Mouse (Mus musculus) layer of hippocampus, adult 8-10 months (tissue): Measurements from ENCODE around the gene Calml3. TPM values are rescaled to one million over a fixed set of nuclear protein-coding genes. Genes with fewer than 3 reads are reported as not detected.
"Not testable (repeated sequence)": the region's sequence is repeated elsewhere in the genome, so short reads cannot be mapped to it uniquely, and the experiment has no call there.

Experiments used
- DNase-seq, 2 experiments: peaks; one replicate each; pipeline ENCODE4 v3.0.0; 2022; ENCODE audit warnings: low spot score in 2 of 2
- total RNA-seq, 4 experiments: library from RNA; stranded (reverse); gene quantifications; 2 replicates each; pipeline ENCODE4 v1.2.4; 2022

The Calml3 gene
- not detected for total RNA-seq

DNA sequence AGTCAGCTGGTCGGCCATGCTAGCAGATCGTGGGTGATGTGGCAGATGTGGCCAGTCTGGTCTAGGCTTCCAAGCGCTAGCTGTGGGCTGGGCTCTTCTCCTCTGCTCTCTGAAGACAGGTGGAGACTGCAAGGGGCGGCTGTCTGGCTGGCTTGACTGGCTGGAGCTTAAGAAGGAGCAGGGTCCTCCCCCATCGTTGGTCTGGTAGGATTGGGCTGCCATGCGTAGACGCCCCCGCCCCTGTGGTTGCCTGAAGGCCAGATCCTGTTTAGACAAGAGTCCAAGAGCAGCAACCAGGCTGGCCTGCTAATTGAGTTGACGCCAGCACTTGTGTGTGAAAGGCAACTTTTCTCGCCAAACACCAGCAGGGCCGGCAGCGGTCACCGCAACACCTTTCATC is at the start of gene Calml3:
TSS of gene Calml3 (minus strand) at position 131 of the 400 bp plus-strand sequence.
- DNase-seq = no peak

DNA sequence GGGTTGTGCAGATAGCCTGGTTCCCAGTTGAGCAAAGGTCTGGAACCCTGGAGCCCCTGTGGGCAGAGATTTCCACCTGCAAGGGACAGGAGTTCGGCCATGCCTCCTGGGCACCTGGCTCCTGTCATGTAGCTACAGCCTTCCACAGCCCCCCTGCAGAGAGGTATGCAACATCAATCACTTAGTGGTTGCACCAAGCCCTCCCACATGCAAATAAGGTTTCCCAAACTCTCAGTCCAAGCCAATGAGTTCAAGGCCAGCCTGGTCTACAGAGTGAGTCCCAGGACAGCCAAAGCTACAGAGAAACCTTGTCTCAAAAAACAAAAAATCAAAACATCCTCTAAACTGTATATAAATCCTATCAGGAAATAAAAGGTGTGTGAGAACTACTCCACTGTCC is 46.2 kb upstream of the Calml3 start:
- DNase-seq = no peak

DNA sequence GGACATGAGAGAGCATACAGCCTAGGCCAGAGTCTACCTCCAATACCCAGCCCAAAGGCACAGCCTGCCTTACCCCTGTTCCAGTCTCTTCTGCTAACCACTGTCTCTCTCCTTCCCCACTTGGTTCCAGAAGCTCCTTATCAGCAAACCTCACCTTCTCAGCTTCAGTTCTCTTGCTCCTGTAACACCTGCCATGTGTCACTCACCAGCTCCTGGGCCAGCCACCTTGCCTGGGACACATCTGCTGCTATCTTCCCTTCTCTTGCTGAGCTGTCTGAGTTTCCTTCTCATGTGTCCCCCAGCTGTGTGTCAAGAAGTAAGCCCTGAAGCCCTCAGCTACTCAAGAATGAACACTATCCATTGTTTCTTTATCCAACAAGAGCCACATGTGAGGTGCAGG is 36.5 kb upstream of the Calml3 start:
- DNase-seq = not testable (repeated sequence)

DNA sequence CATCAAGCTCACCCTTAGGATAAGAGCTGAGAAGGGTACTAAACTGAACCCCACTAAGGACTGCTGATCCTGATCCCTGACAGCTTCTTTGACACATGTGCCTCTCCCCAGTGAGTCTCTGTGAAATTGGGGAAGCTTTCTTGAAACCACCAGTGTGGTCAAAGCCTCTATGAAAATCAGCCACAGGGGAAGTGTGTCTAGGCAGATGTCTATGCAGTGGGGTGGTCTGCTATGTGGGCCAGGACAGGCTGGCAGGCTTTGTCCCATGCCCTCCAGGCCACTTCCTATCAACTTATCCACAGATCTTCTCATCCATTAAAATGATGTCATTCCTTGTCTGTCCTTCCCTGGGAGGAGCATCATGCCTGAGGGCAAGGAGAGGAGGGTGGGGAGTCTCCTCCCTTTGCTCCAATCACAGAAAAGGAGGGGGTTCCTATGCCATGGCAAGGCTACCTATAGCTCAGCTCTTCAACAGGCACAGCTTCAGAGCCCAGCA is 33.2 kb upstream of the Calml3 start, which contains the start of gene Calm4:
TSS of gene Calm4 (plus strand) at position 446 of the 496 bp plus-strand sequence.
- not testable (repeated sequence) for DNase-seq

DNA sequence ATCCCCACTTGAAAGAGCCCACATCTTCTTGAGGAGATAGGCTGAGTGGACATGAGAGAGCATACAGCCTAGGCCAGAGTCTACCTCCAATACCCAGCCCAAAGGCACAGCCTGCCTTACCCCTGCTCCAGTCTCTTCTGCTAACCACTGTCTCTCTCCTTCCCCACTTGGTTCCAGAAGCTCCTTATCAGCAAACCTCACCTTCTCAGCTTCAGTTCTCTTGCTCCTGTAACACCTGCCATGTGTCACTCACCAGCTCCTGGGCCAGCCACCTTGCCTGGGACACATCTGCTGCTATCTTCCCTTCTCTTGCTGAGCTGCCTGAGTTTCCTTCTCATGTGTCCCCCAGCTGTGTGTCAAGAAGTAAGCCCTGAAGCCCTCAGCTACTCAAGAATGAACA is 29.5 kb upstream of the Calml3 start:
- DNase-seq = not testable (repeated sequence)

DNA sequence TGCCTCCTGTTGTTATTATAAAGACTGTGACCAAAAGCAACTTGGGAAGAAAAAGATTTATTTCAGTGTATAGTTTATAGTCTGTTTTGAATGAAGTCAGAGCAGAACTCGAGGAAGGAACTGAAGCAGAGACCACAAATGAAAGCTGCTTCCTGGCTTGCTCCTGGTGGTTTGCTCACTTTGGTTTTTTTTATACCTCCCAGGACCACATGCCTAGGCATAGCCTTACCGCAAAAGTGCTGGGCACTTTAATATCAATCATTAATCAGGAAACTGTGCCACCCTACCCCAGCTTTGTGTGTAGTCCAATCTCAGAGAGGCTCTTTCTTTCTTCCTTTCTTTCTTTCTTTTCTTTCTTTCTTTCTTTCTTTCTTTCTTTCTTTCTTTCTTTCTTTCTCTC is 28.3 kb upstream of the Calml3 start:
- no peak for DNase-seq

DNA sequence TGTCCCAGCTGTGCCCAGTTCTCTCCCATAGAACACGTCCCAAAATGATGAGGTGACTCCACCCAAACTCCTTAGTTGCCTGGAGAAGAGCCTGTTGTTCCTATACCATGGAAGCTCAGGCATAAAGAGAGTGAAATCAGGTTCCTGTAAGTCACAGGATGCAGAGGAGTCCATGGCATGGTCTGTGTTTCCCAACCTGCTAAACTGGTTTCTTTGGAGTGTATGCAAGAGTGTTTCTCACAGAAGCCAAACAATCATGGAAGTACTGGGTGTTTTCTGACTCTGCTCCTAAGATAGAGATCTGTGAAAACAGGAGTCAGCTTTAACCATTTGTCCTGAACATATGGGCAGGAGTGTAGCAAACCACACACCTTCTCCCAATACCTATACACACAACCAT is 27.9 kb upstream of the Calml3 start:
- DNase-seq = no peak

DNA sequence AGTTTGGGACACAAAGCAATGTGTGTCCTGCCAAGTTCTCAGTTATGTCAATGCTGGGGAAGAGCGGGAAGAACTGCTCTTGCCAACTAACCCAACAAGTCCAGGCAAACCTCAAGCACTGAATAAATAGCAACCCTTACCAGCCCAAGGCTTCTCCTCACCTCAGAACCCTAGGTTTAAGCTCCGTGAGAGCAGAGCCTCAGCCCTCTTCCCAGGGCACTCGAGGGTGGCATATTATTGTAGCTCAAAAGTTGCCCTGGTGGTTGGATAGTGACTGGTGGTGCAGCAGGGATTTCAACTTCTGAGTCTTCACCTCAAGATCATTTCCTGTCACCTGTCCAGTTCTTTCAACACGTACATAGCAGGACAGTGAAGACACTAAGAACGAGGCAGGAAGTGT is 27.4 kb upstream of the Calml3 start:
- DNase-seq = no peak

DNA sequence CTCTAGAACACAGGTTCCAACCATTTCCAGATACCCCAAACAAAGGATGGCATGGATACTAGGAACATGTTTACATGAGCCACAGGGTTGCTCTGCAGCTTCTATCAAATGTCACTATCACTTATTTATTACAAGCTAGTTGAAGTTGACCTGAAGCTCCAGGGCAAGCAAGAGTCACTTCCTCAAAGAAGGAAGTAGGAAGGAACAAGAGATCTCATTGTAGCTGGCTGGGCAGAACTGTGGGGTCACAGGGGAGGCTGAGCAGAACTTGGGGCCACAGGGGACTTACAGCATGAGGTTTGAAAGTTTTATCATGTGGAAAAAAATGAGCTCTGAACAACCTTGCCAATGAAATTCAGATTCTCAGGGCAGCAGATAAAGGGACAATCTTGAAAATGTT is 21.6 kb upstream of the Calml3 start:
- no peak for DNase-seq

DNA sequence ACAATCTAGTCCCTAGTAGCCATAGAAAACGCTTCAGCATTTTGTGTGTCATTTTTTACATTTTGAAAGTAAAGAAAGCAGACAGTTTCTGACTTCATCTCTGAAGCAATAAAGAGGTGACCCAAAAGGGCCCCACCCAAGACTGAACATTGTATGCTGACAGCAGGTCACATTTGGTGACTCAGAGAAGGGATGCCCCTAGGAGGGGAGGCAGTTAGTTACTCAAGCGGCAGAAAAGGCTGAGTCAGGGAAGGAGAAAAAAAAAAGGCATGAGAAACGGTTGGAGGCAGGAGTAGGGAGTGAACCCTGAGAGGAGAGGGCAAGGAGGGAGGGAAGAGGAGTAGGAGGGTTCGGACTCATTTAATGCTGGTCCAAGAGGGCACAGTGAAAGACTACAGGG is 18.0 kb upstream of the Calml3 start:
- no peak for DNase-seq

DNA sequence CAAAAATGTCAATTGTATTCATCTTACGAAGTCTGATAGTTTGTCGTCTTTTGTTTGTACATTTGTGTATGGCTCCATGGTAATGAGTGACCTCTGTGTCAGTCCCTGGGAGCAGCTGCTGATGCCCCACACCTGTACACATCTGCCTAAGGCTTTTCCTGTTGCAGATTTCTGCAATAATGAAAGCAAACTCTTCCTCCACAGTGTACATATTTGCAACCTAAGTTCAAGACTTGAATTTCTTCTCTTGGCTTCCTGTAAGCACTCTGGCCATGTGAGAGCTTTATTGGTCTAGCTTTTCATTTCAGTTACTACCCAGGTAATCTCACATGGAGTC is 14.6 kb upstream of the Calml3 start:
- no peak for DNase-seq

DNA sequence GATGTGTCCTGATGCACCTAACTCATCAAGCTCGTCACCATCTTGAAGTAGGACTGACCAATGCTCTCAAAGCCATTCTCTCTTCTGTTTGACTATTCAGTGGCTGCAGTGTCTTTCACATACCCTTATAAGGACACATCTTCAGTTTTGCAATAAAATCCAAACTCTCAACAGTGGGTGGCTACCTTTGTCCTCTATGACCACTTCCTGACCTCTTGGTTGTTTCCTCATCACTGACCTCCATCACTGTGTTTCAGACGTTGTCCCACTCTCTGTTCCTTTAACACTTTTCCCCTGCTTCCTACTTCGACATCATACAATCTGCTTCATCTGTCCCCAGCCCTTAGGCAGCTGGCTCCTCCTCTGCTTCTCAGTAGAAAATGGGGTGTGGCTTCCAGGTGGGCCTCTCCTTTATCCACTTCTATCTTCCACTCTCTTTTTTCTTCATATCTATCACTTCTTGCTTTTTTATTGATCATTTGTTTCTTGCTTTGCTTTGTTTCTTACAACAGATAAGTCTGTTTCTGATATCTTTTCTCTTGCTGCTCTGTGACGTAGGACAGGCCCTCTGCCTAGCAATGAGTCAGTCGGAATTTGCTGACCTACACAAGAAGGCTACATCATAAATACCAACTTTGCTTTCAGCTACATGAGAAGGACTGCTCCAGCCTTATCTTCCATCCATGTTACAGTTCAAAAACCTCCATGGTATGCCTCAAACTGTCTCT is 14.1 kb upstream of the Calml3 start:
- DNase-seq = no peak

DNA sequence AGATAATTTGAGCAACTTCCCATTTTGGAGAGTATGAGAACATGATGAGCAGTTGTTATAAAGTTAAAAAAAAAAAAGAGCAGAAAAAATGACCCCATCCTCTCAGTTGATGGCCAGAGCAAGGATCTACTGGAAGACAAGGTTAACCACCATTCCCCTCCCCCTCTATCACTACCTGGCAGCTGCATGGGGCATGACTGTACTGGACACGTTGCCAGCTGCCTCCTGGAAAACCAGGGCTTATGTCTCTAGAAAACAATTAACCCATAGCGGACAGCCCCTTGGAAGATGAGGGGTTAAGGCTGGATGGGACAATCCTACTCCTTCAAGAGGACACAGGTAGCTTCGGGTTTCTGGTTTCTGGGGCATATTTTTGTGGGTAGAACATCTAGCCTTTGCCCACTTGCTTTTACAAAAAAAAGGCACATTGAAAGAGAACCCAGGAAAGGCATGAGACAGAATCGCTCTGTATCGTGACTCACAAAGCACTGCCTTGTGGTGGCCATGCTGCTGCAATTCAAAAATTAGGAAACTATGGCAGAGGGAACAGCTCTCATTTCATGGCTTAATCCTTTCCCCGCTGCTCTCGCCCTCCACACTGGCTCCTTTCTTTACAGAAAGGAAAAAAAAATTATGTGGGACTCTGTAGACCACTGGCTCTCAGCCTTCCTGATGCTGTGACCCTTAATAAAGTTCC is 3.2 kb upstream of the Calml3 start:
- no peak for DNase-seq

DNA sequence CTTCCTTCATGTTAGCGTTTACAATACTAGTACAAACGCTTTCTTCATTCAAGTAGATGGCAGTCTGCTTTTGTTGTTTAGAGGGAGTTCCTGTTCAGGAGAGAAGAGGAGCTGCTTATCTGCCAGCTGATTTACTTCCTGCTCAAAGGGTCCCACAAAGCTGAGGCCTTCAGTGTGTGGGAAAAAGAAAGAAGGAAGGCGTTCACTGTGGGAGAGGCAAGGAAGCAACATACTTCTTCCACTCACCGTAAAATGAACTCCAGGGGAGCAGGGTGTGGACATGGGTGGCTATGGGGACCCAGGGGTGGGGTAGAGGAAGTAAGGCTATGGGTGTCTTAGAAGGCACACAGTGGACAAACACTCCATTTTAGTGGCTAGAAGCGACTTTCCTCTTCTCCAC is 1.5 kb upstream of the Calml3 start:
- DNase-seq = no peak

DNA sequence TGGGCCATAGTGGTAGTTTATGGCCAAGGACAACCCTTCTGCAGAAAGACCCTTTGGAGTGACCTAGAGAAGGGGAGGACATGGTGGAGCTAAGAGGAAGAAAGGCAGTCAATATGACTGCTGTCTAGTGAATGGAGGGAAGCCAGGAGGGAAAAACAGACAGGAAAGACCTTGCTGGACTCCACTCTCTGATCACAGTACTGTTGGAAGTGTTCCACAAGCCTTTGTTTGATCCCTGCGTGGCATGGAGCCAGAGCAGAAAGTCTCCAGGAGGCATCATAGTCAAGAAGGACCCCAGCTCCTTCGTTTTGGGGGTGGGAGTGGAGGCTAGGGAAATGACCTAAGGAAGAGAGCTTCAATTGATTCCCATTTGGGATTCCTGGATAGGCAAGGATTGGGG is 1.0 kb upstream of the Calml3 start:
- no peak for DNase-seq

DNA sequence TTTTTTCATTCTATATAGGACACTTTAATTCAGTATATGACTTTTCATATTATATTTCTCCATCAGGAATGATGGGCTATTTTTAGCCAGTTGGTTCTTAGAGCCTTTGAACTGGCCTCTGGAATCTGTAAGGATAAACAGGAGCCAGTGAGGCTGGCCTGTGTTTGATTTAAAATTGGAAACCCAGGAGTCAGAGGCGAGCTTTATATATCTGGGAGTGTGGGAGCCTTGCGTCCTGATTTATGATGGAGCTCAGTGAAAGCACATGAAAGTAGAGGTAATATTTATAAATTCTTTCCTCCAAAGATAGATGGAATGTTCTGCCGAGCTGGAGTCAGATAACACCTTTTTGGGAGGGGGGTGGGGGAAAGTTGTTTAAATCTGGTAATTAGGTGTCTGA is 4.7 kb downstream of the Calml3 start:
- DNase-seq = no peak

DNA sequence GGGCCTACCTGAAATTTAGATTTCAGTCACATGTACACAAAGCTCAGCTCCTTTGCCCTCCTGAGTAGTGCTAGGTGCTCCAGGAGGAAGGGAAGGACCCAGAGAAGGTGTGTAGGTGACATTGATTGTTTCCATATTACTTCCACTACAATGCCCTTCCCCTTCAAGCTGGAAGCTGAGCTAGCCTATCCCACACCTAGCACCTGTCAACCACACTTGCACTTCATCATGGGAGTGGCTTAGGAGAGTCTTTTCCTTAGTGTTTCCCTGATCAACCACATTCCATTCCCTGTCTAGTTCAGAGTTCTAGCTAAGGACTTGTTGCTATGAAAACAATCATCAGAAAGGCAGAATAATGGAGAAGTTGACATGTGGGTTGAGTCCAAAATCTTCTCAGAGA is 5.4 kb downstream of the Calml3 start:
- DNase-seq = no peak

DNA sequence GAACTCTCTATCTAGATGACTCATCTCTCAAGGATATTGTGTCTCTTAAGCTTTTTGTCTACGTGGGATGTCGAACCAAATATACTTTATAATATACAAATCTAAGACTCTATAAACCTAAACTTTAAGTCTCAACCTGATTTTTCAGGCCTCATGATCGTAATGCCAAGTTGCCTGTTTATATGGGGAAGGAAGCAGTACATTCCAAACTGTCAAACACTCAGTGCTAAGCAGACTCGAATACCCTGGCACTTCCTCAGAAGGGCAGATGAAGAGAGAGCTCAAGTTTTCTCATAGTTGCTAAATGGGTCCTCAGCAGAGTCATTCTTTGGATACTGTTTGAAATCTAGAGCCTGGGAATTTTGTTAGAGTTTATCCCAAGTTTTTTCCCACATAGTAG is 7.5 kb downstream of the Calml3 start:
- DNase-seq = no peak

DNA sequence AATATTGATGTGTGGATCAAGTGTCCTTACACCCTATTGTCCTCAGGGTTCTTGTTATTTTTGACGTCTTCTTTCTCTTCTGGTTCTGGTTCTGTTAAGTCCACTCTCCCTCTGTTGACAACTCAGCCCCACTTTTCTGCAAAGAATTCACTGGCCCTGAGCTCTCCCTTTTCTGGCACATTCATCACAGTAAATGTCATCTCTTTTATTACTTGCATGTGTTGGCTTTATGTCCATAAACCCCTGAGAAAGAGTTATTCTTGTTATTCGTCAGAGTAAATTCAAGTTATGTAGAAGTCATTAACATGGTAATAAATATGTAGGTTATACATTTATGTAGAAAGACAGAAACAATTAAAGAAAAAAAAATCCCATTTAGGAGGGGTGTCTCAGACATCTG is 14.6 kb downstream of the Calml3 start:
- DNase-seq = no peak

DNA sequence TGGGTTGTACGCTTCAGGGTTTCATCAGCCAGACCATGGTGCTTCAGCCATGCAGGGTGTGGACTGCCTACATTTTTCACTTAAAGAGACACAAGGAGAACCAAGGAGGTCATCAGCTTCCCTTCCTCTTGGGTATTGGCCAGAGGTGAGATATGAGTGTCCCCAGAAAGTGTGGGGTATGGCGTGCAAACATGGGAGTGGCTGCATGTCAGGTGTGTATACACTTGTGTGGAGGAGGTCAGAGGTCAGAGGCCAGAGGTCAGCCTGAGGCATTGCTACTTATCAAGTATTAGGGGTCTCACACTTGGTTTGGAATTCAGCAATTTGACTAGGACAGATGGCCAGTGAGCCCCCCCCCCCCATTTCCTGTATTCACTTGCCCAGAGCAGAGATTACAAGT is 15.5 kb downstream of the Calml3 start:
- DNase-seq = no peak

DNA sequence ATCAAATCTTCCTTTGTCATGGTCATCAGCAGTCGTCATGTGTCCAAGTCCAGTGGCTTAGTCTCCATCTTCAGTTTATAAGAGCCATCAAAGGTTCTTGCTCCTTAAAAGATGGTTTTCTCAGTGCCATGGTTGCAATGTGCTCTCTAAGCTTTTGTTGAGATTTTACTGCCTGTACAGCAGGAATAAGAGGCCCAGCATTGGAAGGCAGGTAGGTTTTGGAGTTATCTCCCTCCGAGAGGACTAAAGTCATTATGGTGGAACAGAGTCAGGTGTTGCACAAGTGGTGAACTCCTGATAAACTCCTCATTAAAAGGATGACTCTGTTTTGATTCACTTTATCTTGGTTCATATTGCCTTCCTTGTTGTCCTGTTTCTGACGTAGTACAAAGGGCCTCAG is 16.5 kb downstream of the Calml3 start:
- DNase-seq = no peak

DNA sequence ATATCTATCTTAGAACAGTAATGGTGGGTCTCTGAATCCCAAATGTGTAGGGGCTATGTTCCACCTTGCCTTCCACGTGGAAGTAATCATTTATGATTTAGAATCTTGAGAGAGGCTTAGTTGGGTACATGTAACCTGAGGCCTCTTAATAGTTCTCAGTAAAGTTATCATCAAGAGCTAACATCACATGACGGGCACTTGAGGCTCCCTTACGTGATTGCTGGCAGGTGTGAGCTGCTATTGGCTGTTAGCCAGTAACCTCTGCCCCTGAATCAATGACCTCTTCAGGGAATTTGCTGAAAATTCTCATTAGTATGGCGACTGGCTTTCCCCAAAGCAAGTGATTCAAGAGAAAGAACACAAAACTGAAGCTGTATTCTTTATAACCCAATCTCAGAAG is 17.0 kb downstream of the Calml3 start:
- no peak for DNase-seq

DNA sequence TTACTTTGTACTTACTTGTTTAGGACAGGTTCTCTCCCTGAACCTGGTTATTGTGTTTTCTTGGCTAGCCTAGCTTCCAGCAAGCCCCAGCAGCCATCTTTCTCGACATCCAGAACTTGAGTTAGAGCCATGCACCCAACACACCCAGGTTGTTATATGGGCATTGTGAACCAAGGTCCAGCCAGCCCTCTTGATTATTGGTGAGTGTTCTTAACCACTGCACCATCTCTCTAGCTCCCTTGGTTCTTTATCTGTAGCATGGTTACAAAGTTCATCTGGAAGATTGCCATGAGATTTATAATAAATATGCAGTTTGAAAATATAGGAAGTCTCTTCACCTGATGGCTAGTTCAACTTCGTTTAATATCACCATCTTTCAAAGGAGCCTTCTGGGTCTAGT is 20.5 kb downstream of the Calml3 start:
- DNase-seq = no peak
